Mouse (Mus musculus) cerebellum, adult 11-12 months (tissue): ENCODE data around the gene Trim52.
"Not testable (repeated sequence)": the region's sequence is repeated elsewhere in the genome, so short reads cannot be mapped to it uniquely, and the experiment has no call there.

ENCODE experiments used
- DNase-seq: peaks from one replicate; pipeline ENCODE4 v3.0.0; 2022

Trim52 gene

GRCm38 (mm10) chr14:106105980-106106379 is at the start of gene Trim52:
Gene Trim52 (plus strand): TSS chr14:106106198.
- DNase-seq = no peak

DNA sequence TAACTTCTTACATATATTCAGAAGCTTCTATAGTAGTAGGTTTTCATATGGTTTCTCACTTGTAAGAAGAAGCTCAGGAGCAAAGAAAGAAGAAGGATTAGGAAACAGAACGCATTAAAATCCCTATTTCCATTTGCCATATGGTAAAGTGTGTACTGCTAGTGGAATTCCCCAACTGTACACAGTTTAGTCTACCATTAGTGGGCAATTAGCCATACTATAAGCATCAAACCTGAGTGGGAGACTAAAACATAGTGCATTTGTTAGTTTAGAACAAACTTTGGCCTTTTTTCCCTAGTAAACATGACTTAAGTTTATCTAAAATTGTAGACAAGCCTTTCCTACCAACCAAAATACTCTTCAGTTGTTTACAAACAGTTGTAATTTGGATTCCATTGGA is 33.4 kb upstream of the Trim52 start:
- no peak for DNase-seq

DNA sequence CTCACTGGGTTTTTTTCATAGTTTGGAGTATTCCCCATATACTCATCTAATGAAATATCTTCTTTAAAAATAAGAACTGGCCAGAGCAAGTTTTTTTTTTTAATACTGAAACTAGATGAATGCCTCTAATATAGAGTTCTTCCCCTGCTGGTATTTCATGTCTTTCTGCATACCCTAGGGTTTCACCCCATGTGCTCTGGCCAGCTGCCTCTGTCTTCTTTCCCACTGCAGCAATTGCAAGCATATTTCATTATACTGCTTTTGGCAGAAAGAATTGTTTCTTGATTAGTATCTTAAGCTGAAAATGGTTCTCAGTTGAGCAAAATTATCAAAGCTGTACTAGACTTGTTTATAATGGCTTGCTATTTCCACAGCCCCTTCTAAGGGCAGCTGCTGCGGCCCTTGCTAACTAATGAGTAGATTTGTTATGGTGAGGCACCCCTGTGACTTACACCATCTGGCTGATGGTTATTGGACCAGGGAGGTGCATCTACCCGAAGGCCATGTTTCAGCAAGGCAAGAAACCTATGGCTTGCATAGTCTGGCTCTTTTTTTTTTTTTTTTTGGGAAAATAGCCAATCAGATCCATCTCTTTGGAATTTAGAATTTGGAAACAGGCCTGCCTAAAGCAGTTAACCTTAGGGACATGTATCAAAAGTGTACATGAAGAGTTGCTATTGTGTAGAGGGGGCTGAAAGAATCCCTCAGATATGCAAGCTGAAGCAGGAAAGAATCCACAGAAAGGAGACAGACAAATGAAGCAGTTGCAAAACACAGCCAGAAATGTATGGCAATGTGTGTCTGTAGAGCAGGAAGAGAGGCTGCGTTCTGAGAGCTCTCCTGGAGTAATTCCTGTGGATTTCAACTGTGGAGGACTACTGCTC is 30.6 kb upstream of the Trim52 start:
- no peak for DNase-seq

DNA sequence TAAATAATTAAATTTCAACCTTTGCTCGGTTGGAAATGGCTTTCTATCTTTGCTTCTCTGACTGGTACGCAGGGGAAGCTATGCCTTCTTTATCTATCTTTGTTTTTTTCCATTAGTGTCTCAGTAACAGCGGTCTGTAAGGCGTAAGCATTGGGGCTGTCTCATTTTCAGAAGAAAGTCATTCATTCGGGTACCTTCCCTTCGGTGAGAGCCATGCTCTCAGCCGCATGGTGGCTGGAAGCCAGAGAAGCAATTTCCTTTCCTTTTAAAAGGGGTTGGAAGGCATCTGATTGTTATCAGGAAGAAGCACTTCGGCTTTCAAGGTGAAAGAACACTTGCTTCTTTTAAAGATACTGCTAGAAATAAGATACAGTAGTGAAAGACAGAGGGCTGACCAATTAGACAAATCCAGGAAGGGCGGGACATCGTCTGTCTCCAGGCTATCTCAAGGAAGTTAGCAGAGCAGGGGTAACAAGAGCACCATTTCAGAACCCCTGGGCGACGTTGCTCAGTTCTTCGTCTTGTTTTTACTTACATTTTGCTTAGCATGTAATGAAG is 17.4 kb upstream of the Trim52 start:
- DNase-seq = no peak

DNA sequence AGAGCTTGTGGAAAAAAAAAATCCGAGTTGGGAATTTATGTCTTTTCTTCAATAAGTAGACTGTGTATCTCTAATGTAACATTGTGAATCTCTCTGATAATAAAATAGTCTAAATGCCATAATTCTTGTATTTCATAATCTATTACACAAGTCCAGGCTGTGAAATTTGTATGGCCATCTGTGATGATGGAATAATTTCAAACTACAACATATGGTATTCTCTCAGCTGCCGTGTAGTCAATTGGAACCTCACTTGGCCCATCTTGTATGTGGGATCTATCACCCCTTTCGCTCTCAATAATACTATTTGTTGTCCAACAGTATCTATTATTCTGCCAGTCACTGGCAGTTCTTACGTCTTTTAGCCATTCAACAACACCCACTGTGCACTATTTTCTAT is 9.2 kb upstream of the Trim52 start:
- DNase-seq = no peak

DNA sequence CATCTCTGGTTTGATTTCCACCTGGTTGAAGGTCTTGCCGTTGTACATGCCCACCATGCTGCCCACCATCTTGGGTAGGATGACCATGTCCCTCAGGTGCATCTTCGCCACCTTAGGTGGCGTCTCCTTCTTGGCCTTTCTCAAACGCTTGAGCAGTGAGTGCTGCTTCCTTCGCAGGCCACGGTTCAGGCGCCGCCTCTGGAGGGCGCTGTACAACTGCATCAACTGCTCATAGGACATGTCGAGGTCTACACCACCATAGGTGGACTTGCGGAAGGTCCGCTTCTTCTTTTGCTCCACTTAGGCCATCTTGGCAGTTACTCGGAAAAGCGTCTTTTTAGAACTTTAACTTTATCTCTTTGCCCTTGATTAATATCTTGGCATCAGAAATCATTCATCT is 5.1 kb upstream of the Trim52 start:
- no peak for DNase-seq

DNA sequence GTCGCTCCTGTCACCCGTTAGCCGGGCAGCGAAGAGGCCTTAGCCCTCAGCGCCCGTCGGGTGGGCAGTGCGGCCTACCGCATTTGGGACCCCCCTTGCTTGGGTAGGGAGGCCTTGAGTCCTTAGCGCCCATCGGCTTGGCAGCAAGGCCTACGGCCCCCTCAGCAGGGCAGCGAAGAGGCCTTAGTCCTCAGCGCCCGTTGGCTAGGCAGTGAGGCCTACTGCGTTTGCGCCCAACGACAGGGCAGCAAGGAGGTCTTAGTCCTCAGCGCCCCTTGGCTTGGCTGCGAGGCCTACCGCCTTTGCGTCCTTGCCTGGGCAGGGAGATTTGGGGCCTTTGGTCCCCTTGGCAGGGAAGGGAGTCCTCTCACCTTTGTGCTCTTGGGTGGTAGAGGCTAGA is 427 bp downstream of the Trim52 start:
- no peak for DNase-seq

- no peak for DNase-seq
Observed at GRCm38 (mm10) chr14:106119371-106119770, 13.4 kb downstream of the Trim52 start.

- no peak for DNase-seq
Observed at GRCm38 (mm10) chr14:106136272-106136671, 30.3 kb downstream of the Trim52 start.

- no peak for DNase-seq
Observed at GRCm38 (mm10) chr14:106151188-106151587, 45.2 kb downstream of the Trim52 start.

DNA sequence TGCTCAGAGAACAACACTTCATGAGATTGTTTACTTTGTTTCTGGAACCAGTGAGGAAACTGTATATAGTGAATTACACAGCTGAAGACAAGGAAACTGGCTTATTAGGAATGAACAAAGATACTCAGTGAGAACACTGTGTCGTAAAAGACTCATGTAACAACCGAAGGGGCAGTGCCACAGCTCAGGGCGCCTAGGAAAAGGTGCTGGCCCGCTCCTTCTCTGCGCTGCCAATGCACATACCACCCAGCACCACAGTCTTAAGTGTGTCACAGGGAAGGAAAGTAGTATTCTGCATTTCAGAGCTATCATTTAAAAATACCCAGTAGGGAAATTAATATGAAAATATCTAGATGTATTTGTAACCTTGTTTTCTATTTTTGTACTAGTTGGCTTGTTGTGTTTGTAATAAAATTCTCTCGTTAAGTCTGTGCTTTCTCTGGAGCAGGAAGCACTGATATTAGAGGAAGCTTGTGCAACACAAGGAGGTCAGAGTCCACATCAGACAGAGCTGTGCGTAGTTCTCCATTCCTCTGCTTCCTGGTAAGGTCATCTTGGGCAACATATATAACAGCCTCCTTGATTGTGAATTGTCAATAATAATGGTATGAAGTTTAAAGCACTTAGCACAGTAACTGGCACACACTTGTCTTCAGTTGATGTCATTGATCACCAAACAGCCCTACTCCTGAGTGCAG is 49.0 kb downstream of the Trim52 start:
- no peak for DNase-seq

DNA sequence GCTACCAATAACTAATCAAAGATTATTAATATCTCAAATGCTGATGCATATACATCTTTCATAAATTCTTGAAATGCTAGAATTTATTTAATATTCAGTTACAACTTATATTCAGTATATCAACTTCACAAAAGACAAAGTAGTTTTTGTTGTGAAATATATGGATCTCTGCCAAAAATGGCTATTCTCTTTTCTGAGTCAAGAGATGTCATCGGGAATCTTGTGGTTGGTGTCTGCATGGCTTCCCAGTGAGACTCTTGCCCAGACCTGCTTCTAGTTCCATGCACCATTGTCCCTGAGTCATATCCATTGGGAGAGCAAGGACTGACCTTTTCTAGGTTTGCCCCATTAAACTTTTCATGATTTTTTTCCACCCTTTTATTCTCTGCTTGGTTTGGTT is 50.5 kb downstream of the Trim52 start:
- DNase-seq = no peak

- DNase-seq = no peak
Observed at GRCm38 (mm10) chr14:106162331-106162730, 56.3 kb downstream of the Trim52 start.

DNA sequence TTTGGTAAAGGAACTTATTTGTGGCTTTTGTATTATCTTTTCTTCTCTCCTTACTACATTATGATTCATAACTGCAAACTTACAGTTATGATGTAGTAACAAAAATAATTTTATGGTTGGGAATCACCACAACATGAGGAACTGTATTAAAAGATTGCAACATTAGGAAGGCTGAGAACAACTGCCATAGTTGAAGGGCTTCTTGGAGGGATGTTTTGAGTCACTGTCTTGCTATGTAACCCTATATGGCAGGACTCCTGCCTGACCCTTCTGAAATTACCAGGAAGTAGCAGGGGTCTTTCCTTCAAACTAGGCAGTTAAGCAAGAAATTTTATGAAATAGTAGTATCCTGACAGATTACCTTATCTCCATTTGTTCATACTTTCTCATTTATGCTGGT is 57.2 kb downstream of the Trim52 start:
- no peak for DNase-seq

GRCm38 (mm10) chr14:106163933-106164332 is 57.9 kb downstream of the Trim52 start:
- not testable (repeated sequence) for DNase-seq

- peak; percentile 6 for DNase-seq
Observed at GRCm38 (mm10) chr14:106176879-106177278, 70.9 kb downstream of the Trim52 start.

DNA sequence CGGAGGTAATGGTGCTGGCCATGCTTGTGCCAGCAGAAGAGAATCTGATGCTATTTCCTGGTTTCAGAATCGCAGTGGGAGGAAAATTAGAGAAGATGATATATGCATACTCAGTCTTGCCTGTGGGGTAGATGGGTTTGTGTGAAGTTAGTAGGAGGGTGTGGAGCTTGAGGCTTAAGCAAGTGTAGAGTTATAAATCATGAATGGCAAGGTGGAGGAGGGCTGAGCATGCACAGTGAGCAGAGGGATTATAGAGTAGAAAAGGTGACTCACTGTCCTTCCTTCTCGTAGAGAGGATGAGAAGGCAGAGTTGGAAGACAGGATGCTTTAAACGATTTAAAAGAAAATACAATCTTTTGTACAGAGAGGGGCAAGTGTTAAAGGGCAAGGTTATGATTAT is 72.2 kb downstream of the Trim52 start:
- DNase-seq = no peak

DNA sequence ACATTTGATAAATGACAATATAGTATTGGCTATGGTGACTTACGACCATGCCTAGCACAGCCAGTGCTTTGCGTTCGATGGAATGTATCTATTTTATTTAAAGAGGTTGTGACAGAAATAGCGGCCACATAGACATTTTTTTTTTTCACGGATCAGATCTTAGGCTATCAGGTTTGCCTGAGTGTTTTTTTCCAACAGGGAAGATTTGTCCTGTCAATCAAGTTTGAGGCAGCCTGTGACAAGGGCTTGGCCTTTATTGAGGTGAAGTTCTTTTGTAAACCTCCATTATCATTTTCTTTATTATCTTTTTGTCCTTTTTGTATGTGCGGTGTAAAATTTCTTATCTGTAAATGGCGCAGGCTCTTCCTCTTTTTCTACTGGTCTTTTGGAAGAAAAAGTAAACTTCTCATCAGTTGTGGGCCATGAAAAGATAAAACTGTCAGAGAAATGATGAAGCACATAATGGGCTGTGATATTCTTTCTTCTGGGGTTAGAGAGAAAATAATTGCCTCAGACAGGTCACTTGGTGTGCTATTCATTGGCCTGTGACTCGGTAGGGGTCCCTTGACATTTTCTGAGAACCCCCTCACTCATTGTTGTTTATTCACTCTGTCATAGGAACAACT is 73.2 kb downstream of the Trim52 start:
- DNase-seq = no peak

- no peak for DNase-seq
Observed at GRCm38 (mm10) chr14:106179728-106180125, 73.7 kb downstream of the Trim52 start.

GRCm38 (mm10) chr14:106180616-106181015 is 74.6 kb downstream of the Trim52 start:
- no peak for DNase-seq

- DNase-seq = no peak
Observed at GRCm38 (mm10) chr14:106183985-106184384, 78.0 kb downstream of the Trim52 start.
